Mouse (Mus musculus) spleen, postnatal 4 days (tissue): Measurements from ENCODE around the gene Med27.
A peak's percentile ranks its signal among the peaks of the same experiment; 100 is the strongest.

Source experiments
- DNase-seq, 2 experiments: peaks; one replicate each; pipeline ENCODE4 v3.0.0; 2022; ENCODE audit warnings: low spot score in 2 of 2

Med27 gene

GRCm38 (mm10) chr2:29563986-29564385 is 217.4 kb downstream of the Med27 start:
- no peak for DNase-seq

- no peak for DNase-seq
Measured at GRCm38 (mm10) chr2:29565570-29566433, 219.2 kb downstream of the Med27 start.

DNA sequence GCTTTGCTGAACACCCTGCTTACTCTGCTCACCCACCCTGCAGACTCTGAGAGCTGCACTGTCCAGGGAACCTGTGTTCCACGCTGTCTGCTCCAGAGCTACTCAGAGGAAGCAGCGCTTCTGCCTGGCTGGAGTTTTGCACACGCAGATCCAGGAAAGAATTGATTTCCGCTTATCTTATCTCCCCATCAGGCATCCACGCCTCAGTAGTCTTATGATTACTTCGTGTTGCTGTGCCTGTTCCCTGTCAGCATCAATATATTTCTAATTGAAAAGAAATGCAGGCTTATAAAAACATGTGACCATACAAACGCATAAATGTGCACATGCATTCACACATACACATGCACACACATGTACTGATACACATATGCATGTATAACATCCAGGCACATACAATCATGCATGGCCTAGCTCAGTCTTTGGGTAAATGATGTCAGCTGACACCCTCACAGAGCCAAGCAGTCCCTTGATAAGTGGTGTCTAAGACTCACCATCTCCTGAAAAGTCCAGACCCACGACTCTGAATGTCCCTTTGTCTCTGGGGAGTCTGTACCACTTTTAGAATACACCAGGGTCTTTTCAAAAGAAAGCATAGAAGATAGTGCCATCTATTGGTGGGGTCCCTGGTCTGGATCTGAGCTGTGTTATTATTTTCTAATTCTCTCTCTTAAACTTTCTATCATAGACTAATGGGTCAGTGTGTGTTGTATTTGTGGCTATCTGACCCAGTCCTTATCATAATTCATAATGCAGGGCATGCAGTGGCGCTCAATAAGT is 225.5 kb downstream of the Med27 start:
- no peak for DNase-seq

DNA sequence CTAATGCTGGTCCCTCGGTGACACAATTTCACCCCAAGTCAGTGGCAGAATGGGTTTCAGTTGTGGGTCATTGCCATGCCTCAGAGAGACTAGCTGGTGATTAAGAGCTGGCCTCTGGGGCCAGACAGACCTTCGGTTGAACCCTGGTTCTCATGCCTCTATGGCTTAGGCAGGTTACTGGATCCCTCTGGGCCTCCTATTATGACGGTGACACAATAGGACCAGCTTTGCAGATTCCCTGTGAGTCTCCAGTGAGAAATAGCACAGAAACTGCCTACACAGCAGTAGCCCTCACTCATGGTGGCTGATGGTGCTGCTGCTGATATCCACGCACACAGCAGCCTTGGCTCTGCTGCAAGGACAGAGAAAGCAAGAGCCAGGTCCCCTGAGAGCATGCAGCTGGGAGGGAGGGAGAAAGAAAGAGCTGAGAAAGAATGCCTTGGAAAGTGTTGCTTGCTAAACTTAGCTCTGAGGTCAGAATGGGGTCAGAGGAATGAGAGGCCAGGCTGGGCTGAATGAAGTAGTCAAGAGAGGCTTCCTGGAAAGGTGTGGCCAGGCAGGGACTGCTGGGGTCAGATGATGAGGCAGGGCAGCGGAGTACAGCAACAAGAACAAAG is 226.3 kb downstream of the Med27 start:
- DNase-seq, result no peak

DNA sequence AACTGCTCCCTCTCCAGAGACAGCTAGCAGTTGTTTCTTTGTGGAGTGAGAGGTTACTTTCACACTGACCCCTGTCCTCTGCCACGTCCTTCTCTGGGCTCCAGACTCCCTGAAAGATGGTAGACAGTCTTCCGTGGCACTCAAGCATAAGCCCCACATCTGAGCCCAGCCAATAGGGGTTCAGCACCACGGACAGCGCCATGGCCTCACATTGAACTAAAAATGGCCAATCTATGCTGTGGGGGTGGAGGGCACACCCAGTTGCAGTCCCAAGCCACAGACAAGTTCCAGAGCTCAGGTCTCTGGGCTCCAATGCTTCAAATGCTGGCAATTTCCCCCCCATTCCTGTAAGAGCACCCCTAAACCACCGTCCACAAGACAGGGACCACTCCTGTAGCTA is 227.0 kb downstream of the Med27 start:
- DNase-seq, result peak; percentile 41 to 78

GRCm38 (mm10) chr2:29574187-29574586 is 227.6 kb downstream of the Med27 start:
- DNase-seq, result no peak
